Mouse (Mus musculus): ENCODE results near the gene Duoxa2. TPM values are rescaled to one million over a fixed set of nuclear protein-coding genes. Genes with fewer than 3 reads are reported as not detected.

The Duoxa2 gene
- polyA plus RNA-seq, 1 experiment from 2014 or later: not detected

- H3K27me3 ChIP-seq (ENCODE audit: insufficient read depth, low read length): peaks cover 76% of the 10 kb centered on the region
- no peak overlapping the region for H3K4me3 ChIP-seq (ENCODE audit: low read length)
- no peaks in the 10 kb centered on the region for H3K36me3 ChIP-seq (ENCODE audit: insufficient read depth, low read length)
- 80% methylated on average over 16 of the region's 16 CpGs for WGBS
- H3K4me2 ChIP-seq (replicated peaks; ENCODE audit: low read depth, low read length): no peak overlapping the region
- H3K9me3 ChIP-seq (ENCODE audit: low read length): no peaks in the 10 kb centered on the region
- peaks cover 10% of the 10 kb centered on the region for H3K4me1 ChIP-seq (ENCODE audit: insufficient read depth, low read length)
- no peak overlapping the region for H3K27ac ChIP-seq (ENCODE audit: low read length)
- ATAC-seq (ENCODE audit: low FRiP score, low TSS enrichment): no peak
- no peak overlapping the region for H3K9ac ChIP-seq (replicated peaks; ENCODE audit: low read length)
Observed at GRCm38 (mm10) chr2:122305097-122305892, 6.6 kb downstream of the Duoxa2 start.

- peaks cover 6% of the 10 kb centered on the region; the same call in 1 of the 2 replicates for H3K4me1 ChIP-seq (ENCODE audit: insufficient read depth, low read length)
- no peaks in the 10 kb centered on the region for H3K9me3 ChIP-seq (ENCODE audit: low read length)
- H3K36me3 ChIP-seq (ENCODE audit: insufficient read depth, low read length): no peaks in the 10 kb centered on the region
- 48% methylated on average over 4 of the region's 4 CpGs for WGBS
- H3K9ac ChIP-seq (replicated peaks; ENCODE audit: low read length): no peak overlapping the region
- H3K27ac ChIP-seq (ENCODE audit: low read length): no peak overlapping the region
- peaks cover 76% of the 10 kb centered on the region for H3K27me3 ChIP-seq (ENCODE audit: insufficient read depth, low read length)
- H3K4me2 ChIP-seq (replicated peaks; ENCODE audit: low read depth, low read length): no peak overlapping the region
- H3K4me3 ChIP-seq (ENCODE audit: low read length): no peak overlapping the region
- ATAC-seq (ENCODE audit: low FRiP score, low TSS enrichment): no peak
Observed at GRCm38 (mm10) chr2:122306184-122306583, 7.5 kb downstream of the Duoxa2 start.

DNA sequence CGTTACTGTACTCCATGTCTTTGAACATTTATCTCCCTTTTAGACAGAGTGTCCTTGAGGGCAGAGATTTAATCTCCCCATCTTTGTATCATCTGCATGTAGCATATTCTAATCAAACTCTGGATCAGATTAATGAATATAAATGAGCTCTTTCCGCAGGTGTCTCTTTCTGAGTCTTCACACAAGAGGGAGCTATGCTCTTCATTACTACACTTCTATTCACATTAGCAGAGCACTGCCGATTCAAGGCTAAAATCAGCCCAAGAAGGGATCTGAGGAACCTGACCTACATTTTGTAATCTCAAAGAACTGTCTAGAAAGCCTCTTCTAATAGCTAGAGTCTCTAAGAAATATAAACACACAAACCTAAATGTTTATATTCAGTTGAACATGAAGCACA is 10.9 kb downstream of the Duoxa2 start:
- H3K4me3 ChIP-seq (ENCODE audit: low read length): no peak overlapping the region
- H3K27me3 ChIP-seq (ENCODE audit: insufficient read depth, low read length): peaks cover 78% of the 10 kb centered on the region
- 39% methylated on average over 3 of the region's 3 CpGs for WGBS
- H3K27ac ChIP-seq (ENCODE audit: low read length): no peak overlapping the region
- no peak for ATAC-seq (ENCODE audit: low FRiP score, low TSS enrichment)
- H3K36me3 ChIP-seq (ENCODE audit: insufficient read depth, low read length): no peaks in the 10 kb centered on the region
- H3K4me1 ChIP-seq (ENCODE audit: insufficient read depth, low read length): peaks cover 7% of the 10 kb centered on the region
- H3K9ac ChIP-seq (replicated peaks; ENCODE audit: low read length): no peak overlapping the region
- H3K9me3 ChIP-seq (ENCODE audit: low read length): no peaks in the 10 kb centered on the region
- H3K4me2 ChIP-seq (replicated peaks; ENCODE audit: low read depth, low read length): no peak overlapping the region

DNA sequence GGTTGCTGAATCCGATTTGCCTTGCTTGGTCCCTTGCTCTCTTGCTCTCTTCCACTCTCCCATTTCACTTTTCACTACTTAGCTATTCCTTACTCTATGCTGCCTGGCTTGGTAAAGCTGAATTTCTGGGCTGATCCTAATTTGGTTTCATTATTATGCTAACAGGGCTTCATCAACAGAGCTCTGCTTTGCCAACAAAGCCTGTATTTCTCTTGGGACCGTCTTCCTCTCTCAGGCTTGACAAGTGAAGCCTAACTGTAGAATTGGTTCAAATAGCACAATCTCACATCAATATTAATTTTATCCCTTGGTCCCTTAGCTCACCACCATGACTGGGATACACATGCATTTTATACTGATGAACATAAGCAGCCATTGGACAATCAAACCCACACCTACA is 12.9 kb downstream of the Duoxa2 start:
- ATAC-seq (ENCODE audit: low FRiP score, low TSS enrichment): no peak
- WGBS: 51% methylated on average over 2 of the region's 2 CpGs
- Histone ChIP-seq H3K27ac (ENCODE audit: low read length) (no peak overlapping the region), H3K9ac (replicated peaks; ENCODE audit: low read length) (no peak overlapping the region), H3K36me3 (ENCODE audit: insufficient read depth, low read length) (no peaks in the 10 kb centered on the region), H3K4me3 (ENCODE audit: low read length) (no peak overlapping the region), H3K27me3 (ENCODE audit: insufficient read depth, low read length) (peaks cover 78% of the 10 kb centered on the region), H3K9me3 (ENCODE audit: low read length) (no peaks in the 10 kb centered on the region), H3K4me2 (replicated peaks; ENCODE audit: low read depth, low read length) (no peak overlapping the region), H3K4me1 (ENCODE audit: insufficient read depth, low read length) (peaks cover 7% of the 10 kb centered on the region)

- H3K4me3 ChIP-seq (ENCODE audit: low read length): peak overlapping the region; percentile 37
- no peak overlapping the region for H3K9ac ChIP-seq (replicated peaks; ENCODE audit: low read length)
- peaks cover 7% of the 10 kb centered on the region for H3K4me1 ChIP-seq (ENCODE audit: insufficient read depth, low read length)
- peaks cover 66% of the 10 kb centered on the region for H3K27me3 ChIP-seq (ENCODE audit: insufficient read depth, low read length)
- no peaks in the 10 kb centered on the region for H3K36me3 ChIP-seq (ENCODE audit: insufficient read depth, low read length)
- peak; percentile 69 for ATAC-seq (ENCODE audit: low FRiP score, low TSS enrichment)
- WGBS: 4% methylated on average over 27 of the region's 27 CpGs
- H3K9me3 ChIP-seq (ENCODE audit: low read length): no peaks in the 10 kb centered on the region
- no peak overlapping the region for H3K27ac ChIP-seq (ENCODE audit: low read length)
- peak overlapping the region; percentile 43 for H3K4me2 ChIP-seq (replicated peaks; ENCODE audit: low read depth, low read length)
Observed at GRCm38 (mm10) chr2:122312722-122313417, 14.2 kb downstream of the Duoxa2 start.

GRCm38 (mm10) chr2:122313536-122313935 is 14.8 kb downstream of the Duoxa2 start, which contains the start of gene Duoxa1:
Gene Duoxa1, minus strand, starts transcription at chr2:122313730.
- H3K9me3 ChIP-seq (ENCODE audit: low read length): no peaks in the 10 kb centered on the region
- no peak within 1 kb of the TSS for H3K27ac ChIP-seq (ENCODE audit: low read length)
- H3K27me3 ChIP-seq (ENCODE audit: insufficient read depth, low read length): peaks cover 63% of the 10 kb centered on the region
- ATAC-seq (ENCODE audit: low FRiP score, low TSS enrichment): peak; percentile 50
- no peak within 1 kb of the TSS for H3K9ac ChIP-seq (replicated peaks; ENCODE audit: low read length)
- H3K36me3 ChIP-seq (ENCODE audit: insufficient read depth, low read length): no peaks in the 10 kb centered on the region
- peak within 1 kb of the TSS; percentile 37 for H3K4me3 ChIP-seq (ENCODE audit: low read length)
- under 1% methylated on average over 24 of the region's 24 CpGs for WGBS
- H3K4me2 ChIP-seq (replicated peaks; ENCODE audit: low read depth, low read length): peak within 1 kb of the TSS; percentile 43
- peaks cover 7% of the 10 kb centered on the region for H3K4me1 ChIP-seq (ENCODE audit: insufficient read depth, low read length)

DNA sequence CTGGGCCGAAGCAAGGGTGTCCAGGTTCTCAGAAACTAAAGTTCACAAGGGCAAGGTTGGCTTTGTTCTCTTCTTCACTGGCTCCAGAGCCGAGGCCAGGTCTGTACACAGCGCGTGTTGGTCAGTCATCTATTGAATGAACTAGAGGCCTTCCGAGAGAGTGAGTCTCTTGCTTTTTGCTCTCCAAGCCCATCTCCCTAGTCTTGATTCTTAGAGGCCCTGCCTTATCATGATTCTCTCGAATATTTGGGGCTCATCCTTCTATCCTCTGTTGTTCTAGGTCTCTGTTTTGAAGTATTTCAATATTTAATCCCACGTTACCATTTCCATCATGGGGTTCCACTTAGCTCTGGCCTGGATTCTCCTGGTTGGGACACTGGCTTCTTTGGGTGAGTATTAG is 16.7 kb downstream of the Duoxa2 start, which contains the start of gene Duox1:
TSS of gene Duox1 (plus strand) at position 301 of the 400 bp plus-strand sequence.
- Histone ChIP-seq H3K9me3 (ENCODE audit: low read length) (no peaks in the 10 kb centered on the region), H3K4me3 (ENCODE audit: low read length) (no peak within 1 kb of the TSS), H3K27me3 (ENCODE audit: insufficient read depth, low read length) (peaks cover 50% of the 10 kb centered on the region), H3K36me3 (ENCODE audit: insufficient read depth, low read length) (no peaks in the 10 kb centered on the region), H3K4me1 (ENCODE audit: insufficient read depth, low read length) (peaks cover 7% of the 10 kb centered on the region), H3K4me2 (replicated peaks; ENCODE audit: low read depth, low read length) (no peak within 1 kb of the TSS), H3K27ac (ENCODE audit: low read length) (no peak within 1 kb of the TSS), H3K9ac (replicated peaks; ENCODE audit: low read length) (no peak within 1 kb of the TSS)
- 87% methylated on average over 7 of the region's 7 CpGs for WGBS
- no peak for ATAC-seq (ENCODE audit: low FRiP score, low TSS enrichment)

DNA sequence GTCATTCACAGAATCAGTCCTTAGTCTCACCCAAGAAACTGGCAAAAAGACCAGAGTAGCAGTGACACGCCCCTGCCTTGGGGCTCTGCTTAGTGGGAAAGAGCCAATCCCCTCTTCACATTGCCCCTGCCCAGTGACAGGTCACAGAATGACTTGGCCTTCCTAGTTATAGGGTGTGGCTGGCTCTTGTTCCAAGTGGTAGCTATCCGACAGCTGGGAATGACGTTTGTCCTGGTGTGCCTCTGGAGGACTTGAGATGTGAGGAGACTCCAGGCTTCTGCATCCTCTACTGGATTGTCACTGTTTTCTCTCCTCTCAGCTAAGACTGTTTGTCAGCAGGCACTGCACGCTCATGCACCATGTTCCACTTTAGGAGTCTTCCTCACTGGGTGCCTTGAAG is 18.7 kb downstream of the Duoxa2 start:
- WGBS: 73% methylated on average over 4 of the region's 4 CpGs

GRCm38 (mm10) chr2:122323960-122324359 is 25.3 kb downstream of the Duoxa2 start:
- H3K27ac ChIP-seq (ENCODE audit: low read length): no peak overlapping the region
- ATAC-seq (ENCODE audit: low FRiP score, low TSS enrichment): no peak
- no peaks in the 10 kb centered on the region for H3K27me3 ChIP-seq (ENCODE audit: insufficient read depth, low read length)
- no peak overlapping the region for H3K4me3 ChIP-seq (ENCODE audit: low read length)
- H3K4me2 ChIP-seq (replicated peaks; ENCODE audit: low read depth, low read length): no peak overlapping the region
- H3K9ac ChIP-seq (replicated peaks; ENCODE audit: low read length): no peak overlapping the region
- 55% methylated on average over 3 of the region's 3 CpGs for WGBS
- no peaks in the 10 kb centered on the region for H3K36me3 ChIP-seq (ENCODE audit: insufficient read depth, low read length)
- no peaks in the 10 kb centered on the region for H3K4me1 ChIP-seq (ENCODE audit: insufficient read depth, low read length)
- no peaks in the 10 kb centered on the region for H3K9me3 ChIP-seq (ENCODE audit: low read length)

More for the DNA sequence above, 18.7 kb downstream of the Duoxa2 start:
- Histone ChIP-seq H3K27ac (ENCODE audit: low read length) (no peak overlapping the region), H3K9ac (replicated peaks; ENCODE audit: low read length) (no peak overlapping the region), H3K27me3 (ENCODE audit: insufficient read depth, low read length) (peaks cover 31% of the 10 kb centered on the region), H3K9me3 (ENCODE audit: low read length) (no peaks in the 10 kb centered on the region), H3K4me3 (ENCODE audit: low read length) (no peak overlapping the region), H3K36me3 (ENCODE audit: insufficient read depth, low read length) (no peaks in the 10 kb centered on the region), H3K4me1 (ENCODE audit: insufficient read depth, low read length) (peaks cover 7% of the 10 kb centered on the region), H3K4me2 (replicated peaks; ENCODE audit: low read depth, low read length) (no peak overlapping the region)
- ATAC-seq (ENCODE audit: low FRiP score, low TSS enrichment): no peak

GRCm38 (mm10) chr2:122324586-122324985 is 25.9 kb downstream of the Duoxa2 start:
- no peak for ATAC-seq (ENCODE audit: low FRiP score, low TSS enrichment)
- 74% methylated on average over 3 of the region's 3 CpGs for WGBS
- H3K4me2 ChIP-seq (replicated peaks; ENCODE audit: low read depth, low read length): no peak overlapping the region

More at GRCm38 (mm10) chr2:122324586-122324985, 25.9 kb downstream of the Duoxa2 start:
- no peaks in the 10 kb centered on the region for H3K27me3 ChIP-seq (ENCODE audit: insufficient read depth, low read length)
- no peaks in the 10 kb centered on the region for H3K4me1 ChIP-seq (ENCODE audit: insufficient read depth, low read length)
- no peaks in the 10 kb centered on the region for H3K36me3 ChIP-seq (ENCODE audit: insufficient read depth, low read length)
- no peak overlapping the region for H3K9ac ChIP-seq (replicated peaks; ENCODE audit: low read length)
- no peaks in the 10 kb centered on the region for H3K9me3 ChIP-seq (ENCODE audit: low read length)
- H3K27ac ChIP-seq (ENCODE audit: low read length): no peak overlapping the region
- no peak overlapping the region for H3K4me3 ChIP-seq (ENCODE audit: low read length)
